Mouse (Mus musculus) megakaryocyte, embryonic 14.5 days (primary cell): ENCODE results near the gene Opn1sw. TPM values are rescaled to one million over a fixed set of nuclear protein-coding genes. Genes with fewer than 3 reads are reported as not detected.
"Not testable (repeated sequence)": the region's sequence is repeated elsewhere in the genome, so short reads cannot be mapped to it uniquely, and the experiment has no call there.

ENCODE experiments used
- H3K27me3 ChIP-seq: replicated peaks from 2 replicates; pipeline ENCODE3; 2012; ENCODE audit warnings: inconsistent platforms
- H3K36me3 ChIP-seq: replicated peaks from 2 replicates; pipeline ENCODE3; 2012; ENCODE audit warnings: low read length, inconsistent platforms, mixed read lengths
- H3K4me1 ChIP-seq: 2 replicates; pipeline ENCODE4 v1.6.1; 2012; ENCODE audit warnings: inconsistent platforms
- H3K4me3 ChIP-seq: replicated peaks from 2 replicates; pipeline ENCODE3; 2012; ENCODE audit warnings: moderate library complexity, mild to moderate bottlenecking, inconsistent platforms
- H3K9me3 ChIP-seq: 2 replicates; pipeline ENCODE4 v1.6.1; 2012; ENCODE audit warnings: inconsistent platforms
- FLI1 ChIP-seq: IDR thresholded peaks from 2 replicates; pipeline ENCODE4 v1.6.1; 2012; ENCODE audit warnings: low read length, inconsistent platforms, mixed read lengths
- GATA1 ChIP-seq: IDR thresholded peaks from 3 replicates; pipeline ENCODE4 v1.6.1; 2012; ENCODE audit warnings: mixed read lengths, low read length, inconsistent platforms, borderline replicate concordance
- polyA plus RNA-seq: library from polyadenylated mRNA; stranded (reverse); fragments of >175 nt; gene quantifications from 2 replicates; pipeline ENCODE4 v1.2.3, GENCODE M21; 2012; ENCODE audit warnings: low replicate concordance; ENCODE audit not compliant: insufficient read depth

The Opn1sw gene
- polyA plus RNA-seq, 1 experiment, result not detected

GRCm38 (mm10) chr6:29347665-29348370 is 40.5 kb downstream of the Opn1sw start, which contains the start of gene Calu:
Calu (plus strand) TSS chr6:29348069.
- H3K9me3 ChIP-seq, result no peaks in the 10 kb centered on the region
- peaks cover 4% of the 10 kb centered on the region for H3K27me3 ChIP-seq
- peak within 1 kb of the TSS; percentile 98 for H3K4me3 ChIP-seq
- H3K4me1 ChIP-seq, result peaks cover 32% of the 10 kb centered on the region
- TF ChIP-seq GATA1 (no peak), FLI1 (peak; percentile 95)
- peaks cover 2% of the 10 kb centered on the region for H3K36me3 ChIP-seq

GRCm38 (mm10) chr6:29347189-29347588 is 41.1 kb downstream of the Opn1sw start:
- Histone ChIP-seq H3K27me3 (peaks cover 4% of the 10 kb centered on the region), H3K4me1 (peaks cover 26% of the 10 kb centered on the region), H3K36me3 (peaks cover 2% of the 10 kb centered on the region), H3K4me3 (peak overlapping the region; percentile 98), H3K9me3 (no peaks in the 10 kb centered on the region)
- TF ChIP-seq GATA1 (no peak), FLI1 (no peak)

- H3K36me3 ChIP-seq, H3K27me3 ChIP-seq, H3K4me3 ChIP-seq, H3K9me3 ChIP-seq: not testable (repeated sequence)
- H3K4me1 ChIP-seq, result peaks cover 20% of the 10 kb centered on the region
These were observed 41.8 kb downstream of the Opn1sw start for GRCm38 (mm10) chr6:29346512-29346911.

- Histone ChIP-seq H3K36me3 (no peaks in the 10 kb centered on the region), H3K4me3 (no peak overlapping the region), H3K27me3 (peaks cover 88% of the 10 kb centered on the region), H3K4me1 (peaks cover 4% of the 10 kb centered on the region), H3K9me3 (peaks cover 13% of the 10 kb centered on the region)
- no peak for TF ChIP-seq GATA1
- TF ChIP-seq FLI1, result no peak
These were observed 58.8 kb downstream of the Opn1sw start for GRCm38 (mm10) chr6:29329514-29329913.

GRCm38 (mm10) chr6:29326961-29327360 is 61.3 kb downstream of the Opn1sw start:
- Histone ChIP-seq H3K9me3 (peaks cover 27% of the 10 kb centered on the region), H3K27me3 (peaks cover 79% of the 10 kb centered on the region), H3K4me1 (peaks cover 15% of the 10 kb centered on the region), H3K36me3 (no peaks in the 10 kb centered on the region), H3K4me3 (no peak overlapping the region)
- TF ChIP-seq FLI1, result no peak
- no peak for TF ChIP-seq GATA1

Other genes starting within 250 kb of the Opn1sw start
- gene Rbm28, start 223.5 kb downstream of the Opn1sw start, polyA plus RNA-seq, result 0.61 and 10.4 TPM in 2 replicates
- 36.9 and 51.1 TPM in 2 replicates for gene Prrt4, start 208.9 kb downstream of the Opn1sw start, polyA plus RNA-seq
- gene Impdh1, start 172.1 kb downstream of the Opn1sw start, polyA plus RNA-seq, result 281 and 443 TPM in 2 replicates
- 14.3 and 43.1 TPM in 2 replicates for gene Hilpda, start 116.0 kb downstream of the Opn1sw start, polyA plus RNA-seq
- not detected in 2 replicates for gene Fam71f2, start 108.9 kb downstream of the Opn1sw start, polyA plus RNA-seq
- gene Fam71f1, start 69.3 kb downstream of the Opn1sw start, polyA plus RNA-seq, result not detected in 2 replicates
- gene Calu, start 40.4 kb downstream of the Opn1sw start, polyA plus RNA-seq, result 6.4 and 8.2 TPM in 2 replicates
- not detected in 2 replicates for gene Ccdc136, start 7.8 kb upstream of the Opn1sw start, polyA plus RNA-seq
- gene Flnc, start 44.8 kb upstream of the Opn1sw start, polyA plus RNA-seq, result not detected in 2 replicates
- 173 and 385 TPM in 2 replicates for gene Atp6v1f, start 79.2 kb upstream of the Opn1sw start, polyA plus RNA-seq
- 0.29 TPM in 1 of 2 replicates, not detected in the other for gene Atp6v1fnb, start 83.0 kb upstream of the Opn1sw start, polyA plus RNA-seq
- 0.35 TPM in 1 of 2 replicates, not detected in the other for gene Kcp, start 119.5 kb upstream of the Opn1sw start, polyA plus RNA-seq
- 7.5 and 22.4 TPM in 2 replicates for gene Irf5, start 138.2 kb upstream of the Opn1sw start, polyA plus RNA-seq
- 9.7 TPM in 1 of 2 replicates, not detected in the other for gene Tnpo3, start 221.4 kb upstream of the Opn1sw start, polyA plus RNA-seq